Mouse (Mus musculus) embryonic fibroblast, embryonic 13.5 days (primary cell): ENCODE data around the gene Gm7173.

Source experiments
- CTCF ChIP-seq: IDR thresholded peaks from 2 replicates; pipeline ENCODE4 v1.5.1; 2011; ENCODE audit warnings: mild to moderate bottlenecking, control low read depth, low read length, moderate library complexity, borderline replicate concordance; ENCODE audit not compliant: insufficient read depth
- POLR2A ChIP-seq: IDR thresholded peaks from 2 replicates; pipeline ENCODE4 v1.6.1; 2011; ENCODE audit warnings: low read depth, mild to moderate bottlenecking, control low read depth, low read length, moderate library complexity

- TF ChIP-seq POLR2A (no peak), CTCF (no peak)
These were observed 546 bp upstream of the Gm7173 start for GRCm38 (mm10) chrX:79517646-79518016.
